Mouse (Mus musculus): ENCODE measurements at regions not wholly inside any gene's neighbourhood (a gene's known extent, or its start where the extent isn't known, plus 50 kb on each side); places are given as distances from the start of the nearest gene placed in this dataset.

- peaks cover 4% of the 10 kb centered on the region; the same call in 1 of the 2 replicates for H3K4me1 ChIP-seq (ENCODE audit: insufficient read depth)
- H3K36me3 ChIP-seq (replicated peaks; ENCODE audit: insufficient read depth, low read length), result no peaks in the 10 kb centered on the region
- DNase-seq (no peak), ATAC-seq (no peak)
- no peak overlapping the region for H3K4me2 ChIP-seq (ENCODE audit: low read depth, low read length)
- no peaks in the 10 kb centered on the region for H3K9me3 ChIP-seq (ENCODE audit: low read length)
- H3K4me3 ChIP-seq (ENCODE audit: low read depth, low read length), result no peak overlapping the region
- 74% methylated on average over 4 of the region's 4 CpGs for WGBS (ENCODE audit: insufficient replicate concordance)
- H3K27me3 ChIP-seq (ENCODE audit: insufficient read depth, low read length), result no peaks in the 10 kb centered on the region
- H3K9ac ChIP-seq (replicated peaks), result no peak overlapping the region
- no peak overlapping the region for H3K27ac ChIP-seq (ENCODE audit: low read depth)
- TF ChIP-seq CTCF (IDR thresholded peaks at IDR 0.05; ENCODE audit: low read depth) (no peak), EP300 (IDR thresholded peaks at IDR 0.05; ENCODE audit: low read depth) (no peak)
Observed at GRCm38 (mm10) chr3:52557296-52557695, 289.2 kb downstream of the Foxo1 start.

- no peak overlapping the region for H3K9ac ChIP-seq (replicated peaks)
- WGBS (ENCODE audit: insufficient replicate concordance), result 23% methylated on average over 6 of the region's 6 CpGs
- ATAC-seq (no peak; the same call in 1 of the 2 replicates), DNase-seq (peak; percentile 40)
- H3K4me1 ChIP-seq (ENCODE audit: insufficient read depth), result peaks cover 4% of the 10 kb centered on the region; the same call in 1 of the 2 replicates
- no peaks in the 10 kb centered on the region for H3K36me3 ChIP-seq (replicated peaks; ENCODE audit: insufficient read depth, low read length)
- TF ChIP-seq CTCF (IDR thresholded peaks at IDR 0.05; ENCODE audit: low read depth) (no peak), EP300 (IDR thresholded peaks at IDR 0.05; ENCODE audit: low read depth) (no peak)
- no peaks in the 10 kb centered on the region for H3K9me3 ChIP-seq (ENCODE audit: low read length)
- no peak overlapping the region for H3K4me2 ChIP-seq (ENCODE audit: low read depth, low read length)
- no peak overlapping the region for H3K27ac ChIP-seq (ENCODE audit: low read depth)
- no peak overlapping the region for H3K4me3 ChIP-seq (ENCODE audit: low read depth, low read length)
- H3K27me3 ChIP-seq (ENCODE audit: insufficient read depth, low read length), result no peaks in the 10 kb centered on the region
Observed at GRCm38 (mm10) chr3:52555038-52555437, 286.9 kb downstream of the Foxo1 start.

GRCm38 (mm10) chr3:52554490-52554889, 286.4 kb downstream of the Foxo1 start:
- DNase-seq (no peak), ATAC-seq (no peak)
- H3K27ac ChIP-seq (ENCODE audit: low read depth), result no peak overlapping the region
- no peaks in the 10 kb centered on the region for H3K9me3 ChIP-seq (ENCODE audit: low read length)
- H3K4me2 ChIP-seq (ENCODE audit: low read depth, low read length), result no peak overlapping the region
- H3K4me1 ChIP-seq (ENCODE audit: insufficient read depth), result peaks cover 4% of the 10 kb centered on the region; the same call in 1 of the 2 replicates
- no peak overlapping the region for H3K4me3 ChIP-seq (ENCODE audit: low read depth, low read length)
- H3K9ac ChIP-seq (replicated peaks), result no peak overlapping the region
- no peaks in the 10 kb centered on the region for H3K36me3 ChIP-seq (replicated peaks; ENCODE audit: insufficient read depth, low read length)
- no peaks in the 10 kb centered on the region for H3K27me3 ChIP-seq (ENCODE audit: insufficient read depth, low read length)
- 57% methylated on average over 1 of the region's 1 CpGs for WGBS (ENCODE audit: insufficient replicate concordance)
- TF ChIP-seq CTCF (IDR thresholded peaks at IDR 0.05; ENCODE audit: low read depth) (no peak), EP300 (IDR thresholded peaks at IDR 0.05; ENCODE audit: low read depth) (no peak)

GRCm38 (mm10) chr3:52548201-52548893, 280.2 kb downstream of the Foxo1 start:
- no peak overlapping the region for H3K9ac ChIP-seq (replicated peaks)
- H3K27me3 ChIP-seq (ENCODE audit: insufficient read depth, low read length), result no peaks in the 10 kb centered on the region
- TF ChIP-seq EP300 (IDR thresholded peaks at IDR 0.05; ENCODE audit: low read depth) (no peak), CTCF (IDR thresholded peaks at IDR 0.05; ENCODE audit: low read depth) (no peak)
- no peaks in the 10 kb centered on the region for H3K9me3 ChIP-seq (ENCODE audit: low read length)
- no peak for ATAC-seq
- no peak overlapping the region for H3K4me3 ChIP-seq (ENCODE audit: low read depth, low read length)
- 0 out of 2 replicates have a peak, but pooled peaks cover 3% of the 10 kb centered on the region for H3K4me1 ChIP-seq (ENCODE audit: insufficient read depth)
- H3K27ac ChIP-seq (ENCODE audit: low read depth), result no peak overlapping the region
- WGBS (ENCODE audit: insufficient replicate concordance), result 74% methylated on average over 6 of the region's 6 CpGs
- H3K36me3 ChIP-seq (replicated peaks; ENCODE audit: insufficient read depth, low read length), result no peaks in the 10 kb centered on the region
- no peak overlapping the region for H3K4me2 ChIP-seq (ENCODE audit: low read depth, low read length)
- DNase-seq, result no peak

GRCm38 (mm10) chr3:52546035-52546434, 277.9 kb downstream of the Foxo1 start:
- H3K27ac ChIP-seq (ENCODE audit: low read depth), result peak overlapping the region; percentile 40; the same call in 1 of the 2 replicates
- no peaks in the 10 kb centered on the region for H3K36me3 ChIP-seq (replicated peaks; ENCODE audit: insufficient read depth, low read length)
- no peak overlapping the region for H3K4me3 ChIP-seq (ENCODE audit: low read depth, low read length)
- no peak overlapping the region for H3K4me2 ChIP-seq (ENCODE audit: low read depth, low read length)
- ATAC-seq, result peak; percentile 91
- DNase-seq, result peak; percentile 71
- no peaks in the 10 kb centered on the region for H3K9me3 ChIP-seq (ENCODE audit: low read length)
- H3K9ac ChIP-seq (replicated peaks), result no peak overlapping the region
- 48% methylated on average over 5 of the region's 5 CpGs for WGBS (ENCODE audit: insufficient replicate concordance)
- TF ChIP-seq CTCF (IDR thresholded peaks at IDR 0.05; ENCODE audit: low read depth) (no peak), EP300 (IDR thresholded peaks at IDR 0.05; ENCODE audit: low read depth) (peak; percentile 97)
- H3K4me1 ChIP-seq (ENCODE audit: insufficient read depth), result peaks cover 8% of the 10 kb centered on the region; the same call in 1 of the 2 replicates
- no peaks in the 10 kb centered on the region for H3K27me3 ChIP-seq (ENCODE audit: insufficient read depth, low read length)

- Histone ChIP-seq H3K4me3 (ENCODE audit: low read depth, low read length) (no peak overlapping the region), H3K9ac (replicated peaks) (no peak overlapping the region; the same call in 1 of the 2 replicates), H3K36me3 (replicated peaks; ENCODE audit: insufficient read depth, low read length) (no peaks in the 10 kb centered on the region), H3K4me1 (ENCODE audit: insufficient read depth) (peaks cover 8% of the 10 kb centered on the region; the same call in 1 of the 2 replicates), H3K27me3 (ENCODE audit: insufficient read depth, low read length) (no peaks in the 10 kb centered on the region), H3K9me3 (ENCODE audit: low read length) (no peaks in the 10 kb centered on the region), H3K27ac (ENCODE audit: low read depth) (peak overlapping the region; percentile 87), H3K4me2 (ENCODE audit: low read depth, low read length) (no peak overlapping the region)
- peak; percentile 35; the same call in 1 of the 2 replicates for ATAC-seq
- TF ChIP-seq EP300 (IDR thresholded peaks at IDR 0.05; ENCODE audit: low read depth) (peak; percentile 54; the same call in 1 of the 2 replicates), CTCF (IDR thresholded peaks at IDR 0.05; ENCODE audit: low read depth) (no peak)
- DNase-seq, result peak; percentile 20
- WGBS (ENCODE audit: insufficient replicate concordance), result 50% methylated on average over 6 of the region's 6 CpGs
Observed at GRCm38 (mm10) chr3:52543006-52543405, 274.9 kb downstream of the Foxo1 start.

All from liver, postnatal 0 days (tissue).